ENCODE assay signal across 8 mouse cellular contexts in genomic region chr3:88622941-88623345, GRCm38 (mm10). TPM values are rescaled to one million over a fixed set of nuclear protein-coding genes. Genes with fewer than 3 reads are reported as not detected.
A peak's percentile ranks its signal among the peaks of the same experiment; 100 is the strongest.
DNase-seq lines count a peak whose midpoint lies in the region; ATAC-seq and TF ChIP-seq lines count a peak whose summit lies in the region.

No protein-coding gene starts in this region.

- no peaks in the 10 kb centered on the region for H3K27me3 ChIP-seq in heart, embryonic 16.5 days (ENCODE audit: control insufficient read depth, insufficient read depth, low read length)
- no peaks in the 10 kb centered on the region for H3K27me3 ChIP-seq in limb, embryonic 15.5 days
- H3K27me3 ChIP-seq in myocyte (ENCODE audit: control insufficient read depth, insufficient read depth, insufficient read length): no peaks in the 10 kb centered on the region

- DNase-seq in lung, adult 18-20 months: peak; percentile 56 to 68
- DNase-seq in lung, postnatal 25 days (ENCODE audit: low spot score): no peak
- DNase-seq in layer of hippocampus, adult 18-20 months (ENCODE audit: low spot score in 2 of 2): no peak
- no peak for DNase-seq in gastrocnemius, postnatal 10 days

- WGBS in heart, embryonic 16.5 days: 1% methylated on average over 6 of the region's 6 CpGs
- WGBS in limb, embryonic 15.5 days: 2% methylated on average over 4 of the region's 6 CpGs

- H3K79me2 ChIP-seq in myocyte (ENCODE audit: control insufficient read depth, insufficient read depth): peaks cover 97% of the 10 kb centered on the region

- peaks cover 19% of the 10 kb centered on the region for H3K4me1 ChIP-seq in cortical plate, adult 2 months (ENCODE audit: control insufficient read depth, insufficient read depth, low read length)
- peaks cover 68% of the 10 kb centered on the region for H3K4me1 ChIP-seq in heart, embryonic 16.5 days (ENCODE audit: control insufficient read depth, insufficient read depth, low read length)
- H3K4me1 ChIP-seq in limb, embryonic 15.5 days: peaks cover 51% of the 10 kb centered on the region

- peak overlapping the region; percentile 94 for H3K27ac ChIP-seq in cortical plate, adult 2 months (ENCODE audit: insufficient read depth, low read length)
- peak overlapping the region; percentile 98 for H3K27ac ChIP-seq in heart, embryonic 16.5 days (ENCODE audit: low read length)
- H3K27ac ChIP-seq in limb, embryonic 15.5 days: peak overlapping the region; percentile 97

- H3ac ChIP-seq in myocyte (ENCODE audit: control insufficient read depth, insufficient read length): peak overlapping the region; percentile 62

- peak overlapping the region; percentile 74 for H3K4me3 ChIP-seq in cortical plate, adult 2 months (ENCODE audit: insufficient read depth, low read length)
- peak overlapping the region; percentile 91 for H3K4me3 ChIP-seq in heart, embryonic 16.5 days (ENCODE audit: low read length)
- peak overlapping the region; percentile 83 for H3K4me3 ChIP-seq in limb, embryonic 15.5 days
- peak overlapping the region; percentile 94 for H3K4me3 ChIP-seq in myocyte

- H3K36me3 ChIP-seq in heart, embryonic 16.5 days (ENCODE audit: control insufficient read depth, insufficient read depth): no peaks in the 10 kb centered on the region
- H3K36me3 ChIP-seq in limb, embryonic 15.5 days: peaks cover 8% of the 10 kb centered on the region; the same call in 1 of the 2 replicates
- H3K36me3 ChIP-seq in myocyte (ENCODE audit: control insufficient read depth, insufficient read depth): peaks cover 34% of the 10 kb centered on the region

- peak overlapping the region; percentile 98 for H3K9ac ChIP-seq in heart, embryonic 16.5 days (ENCODE audit: low read length)
- peak overlapping the region; percentile 90 for H3K9ac ChIP-seq in limb, embryonic 15.5 days

- H3K9me3 ChIP-seq in heart, embryonic 16.5 days (replicated peaks; ENCODE audit: control insufficient read depth, low read length): no peaks in the 10 kb centered on the region
- no peaks in the 10 kb centered on the region for H3K9me3 ChIP-seq in limb, embryonic 15.5 days

- H3K4me2 ChIP-seq in heart, embryonic 16.5 days (ENCODE audit: low read depth, low read length): peak overlapping the region; percentile 96
- H3K4me2 ChIP-seq in limb, embryonic 15.5 days: peak overlapping the region; percentile 79
- H3K4me2 ChIP-seq in myocyte (ENCODE audit: low read depth): peak overlapping the region; percentile 96

- peak; percentile 20 for ATAC-seq in heart, embryonic 16.5 days (replicated peaks; ENCODE audit: extremely low read depth, insufficient read depth, low FRiP score)
- ATAC-seq in limb, embryonic 15.5 days (ENCODE audit: insufficient number of reproducible peaks, low FRiP score, low TSS enrichment, low read depth): no peak

- no peak for TF ChIP-seq CTCF in cortical plate, adult 2 months (IDR thresholded peaks at IDR 0.05; ENCODE audit: extremely low read depth, insufficient read depth, low read length)

- peak; percentile 64 for TF ChIP-seq POLR2A in cortical plate, adult 2 months (IDR thresholded peaks at IDR 0.05; ENCODE audit: extremely low read depth, insufficient read depth, low read length)
- TF ChIP-seq POLR2A in myocyte (IDR thresholded peaks at IDR 0.05; ENCODE audit: insufficient read length, low read depth): peak; percentile 49

TF ChIP-seq in myocyte, 11 proteins besides CTCF, POLR2A, EP300 and RAD21:
- TF ChIP-seq USF1 (IDR thresholded peaks at IDR 0.05; ENCODE audit: low read depth) (no peak), MAX (IDR thresholded peaks at IDR 0.05; ENCODE audit: low read depth) (no peak), SRF (IDR thresholded peaks at IDR 0.05; ENCODE audit: control insufficient read depth, insufficient read length, low read depth) (no peak), TCF12 (IDR thresholded peaks at IDR 0.05; ENCODE audit: insufficient read depth, poor library complexity, severe bottlenecking) (no peak), MYOG (IDR thresholded peaks at IDR 0.05; ENCODE audit: control insufficient read depth in 1 of 3, insufficient read depth in 1 of 3, insufficient read length in 2 of 3, low read depth in 2 of 3) (peak in 2 of 3 experiments; percentile 26 to 67), CEBPB (IDR thresholded peaks at IDR 0.05; ENCODE audit: insufficient read depth, poor library complexity, severe bottlenecking) (no peak), POLR2AphosphoS2 (IDR thresholded peaks at IDR 0.05; ENCODE audit: insufficient read length, low read depth) (peak; percentile 78), E2F4 (IDR thresholded peaks at IDR 0.05; ENCODE audit: insufficient read depth) (no peak), MYOD1 (IDR thresholded peaks at IDR 0.05; ENCODE audit: control insufficient read depth in 1 of 3, insufficient read length in 2 of 3, low read depth in 2 of 3) (peak in 1 of 3 experiments; percentile 58), TCF3 (IDR thresholded peaks at IDR 0.05; ENCODE audit: insufficient read length, low read depth) (no peak), REST (IDR thresholded peaks at IDR 0.05; ENCODE audit: insufficient read depth, insufficient read length) (no peak)

RNA-seq across cellular contexts. Expression of gene Arhgef2, which starts 17.2 kb away (rescaled TPM):
- 220 and 224 TPM in 2 replicates for polyA plus RNA-seq in cortical plate, adult 2 months (2012; rRNA removed)
- 76.7 and 85.5 TPM in 2 replicates for polyA plus RNA-seq in heart, embryonic 16.5 days (2015; fragmentation: Nextera tagmentation; extraction: Ambion mirVana)
- 84.9 and 97.3 TPM in 2 replicates for polyA plus RNA-seq in limb, embryonic 15.5 days (2015; fragmentation: Nextera tagmentation; extraction: Ambion mirVana)
- 361 TPM for polyA plus RNA-seq in myocyte (2012; fragmentation: generic; extraction: Trizol)
- total RNA-seq in layer of hippocampus, adult 18-20 months (2021): 100 to 1,000 TPM; 237 to 255 TPM
- total RNA-seq in gastrocnemius, postnatal 10 days (2021): 10 to 100 TPM; 58.2 to 97.6 TPM

RNA-seq across cellular contexts. Expression of gene Rxfp4, which starts 30.0 kb away (rescaled TPM):
- polyA plus RNA-seq in cortical plate, adult 2 months (2012; rRNA removed): not detected in 2 replicates
- not detected in 2 replicates for polyA plus RNA-seq in heart, embryonic 16.5 days (2015; fragmentation: Nextera tagmentation; extraction: Ambion mirVana)
- polyA plus RNA-seq in limb, embryonic 15.5 days (2015; fragmentation: Nextera tagmentation; extraction: Ambion mirVana): 0.19 TPM in 1 of 2 replicates, not detected in the other
- polyA plus RNA-seq in myocyte (2012; fragmentation: generic; extraction: Trizol): not detected
- total RNA-seq in layer of hippocampus, adult 18-20 months (2021): not detected
- total RNA-seq in gastrocnemius, postnatal 10 days (2021): not detected

RNA-seq across cellular contexts. Expression of gene Ssr2, which starts 47.3 kb away (rescaled TPM):
- polyA plus RNA-seq in cortical plate, adult 2 months (2012; rRNA removed): 120 and 126 TPM in 2 replicates
- 136 and 161 TPM in 2 replicates for polyA plus RNA-seq in heart, embryonic 16.5 days (2015; fragmentation: Nextera tagmentation; extraction: Ambion mirVana)
- 347 and 365 TPM in 2 replicates for polyA plus RNA-seq in limb, embryonic 15.5 days (2015; fragmentation: Nextera tagmentation; extraction: Ambion mirVana)
- polyA plus RNA-seq in myocyte (2012; fragmentation: generic; extraction: Trizol): 294 TPM
- total RNA-seq in layer of hippocampus, adult 18-20 months (2021): 10 to 100 TPM; 91.5 to 97.2 TPM
- 100 to 1,000 TPM; 108 to 125 TPM for total RNA-seq in gastrocnemius, postnatal 10 days (2021)

Comparison
In these comparisons a context has a peak if more than half of its experiments do, and no peak if none do; other contexts are left out.
1. DNase-seq: peak in lung, adult 18-20 months (2 of 2); none in lung, postnatal 25 days (single experiment), layer of hippocampus, adult 18-20 months (0 of 2) and gastrocnemius, postnatal 10 days (single experiment).
2. Peak in every context shown above with its lines, with median percentiles within 50 percentile points of each other: H3K27ac ChIP-seq, H3K4me3 ChIP-seq and H3K4me2 ChIP-seq.